ENCODE assay signal across 8 mouse cellular contexts in genomic region chr4:55480322-55480767, GRCm38 (mm10). TPM values are rescaled to one million over a fixed set of nuclear protein-coding genes. Genes with fewer than 3 reads are reported as not detected.
DNase-seq lines count a peak whose midpoint lies in the region; ATAC-seq and TF ChIP-seq lines count a peak whose summit lies in the region.

No protein-coding gene starts in this region.

- H3K27ac ChIP-seq in forebrain, embryonic 14.5 days (ENCODE audit: low read depth, low read length): no peak overlapping the region
- H3K27ac ChIP-seq in liver, embryonic 14.5 days: no peak overlapping the region
- no peak overlapping the region for H3K27ac ChIP-seq in neural tube, embryonic 12.5 days
- no peak overlapping the region for H3K27ac ChIP-seq in stomach, embryonic 16.5 days (ENCODE audit: low read length)

- no peak for TF ChIP-seq EP300 in liver, embryonic 14.5 days (IDR thresholded peaks at IDR 0.05; ENCODE audit: low read depth)

- intact Hi-C loops in heart, postnatal 25 days (cut with DNase I): no loop called here

- WGBS in forebrain, embryonic 14.5 days: 19% methylated on average over 25 of the region's 25 CpGs
- WGBS in liver, embryonic 14.5 days (ENCODE audit: insufficient replicate concordance): 26% methylated on average over 25 of the region's 25 CpGs
- 17% methylated on average over 25 of the region's 25 CpGs for WGBS in neural tube, embryonic 12.5 days
- 14% methylated on average over 25 of the region's 25 CpGs for WGBS in stomach, embryonic 16.5 days

- peak; percentile 85 for ATAC-seq in forebrain, embryonic 14.5 days
- no peak for ATAC-seq in liver, embryonic 14.5 days (ENCODE audit: insufficient read depth)
- ATAC-seq in neural tube, embryonic 12.5 days (ENCODE audit: low FRiP score, low read depth): peak; percentile 78
- ATAC-seq in stomach, embryonic 16.5 days (ENCODE audit: insufficient read depth, low FRiP score): peak; percentile 63; the same call in 1 of the 2 replicates

- H3K4me1 ChIP-seq in forebrain, embryonic 14.5 days (ENCODE audit: control insufficient read depth, insufficient read depth, low read length): no peaks in the 10 kb centered on the region; the same call in 1 of the 2 replicates
- H3K4me1 ChIP-seq in liver, embryonic 14.5 days (replicated peaks; ENCODE audit: control insufficient read depth in 2 of 2, insufficient read depth in 2 of 2, low read length in 1 of 2): no peaks in the 10 kb centered on the region
- peaks cover 5% of the 10 kb centered on the region for H3K4me1 ChIP-seq in neural tube, embryonic 12.5 days
- peaks cover 4% of the 10 kb centered on the region for H3K4me1 ChIP-seq in stomach, embryonic 16.5 days (ENCODE audit: control insufficient read depth, insufficient read depth, low read length)

- H3K4me3 ChIP-seq in forebrain, embryonic 14.5 days (ENCODE audit: low read depth, low read length): peak overlapping the region; percentile 13; the same call in 1 of the 2 replicates
- H3K4me3 ChIP-seq in liver, embryonic 14.5 days (ENCODE audit: insufficient read depth in 1 of 2, low read depth in 2 of 2, low read length in 2 of 2): no peak overlapping the region
- 0 out of 2 replicates have a peak overlapping the region, but pooled peaks have one; percentile 11 for H3K4me3 ChIP-seq in neural tube, embryonic 12.5 days
- H3K4me3 ChIP-seq in stomach, embryonic 16.5 days (replicated peaks; ENCODE audit: low read length): peak overlapping the region; percentile 33

- H3K9ac ChIP-seq in forebrain, embryonic 14.5 days (ENCODE audit: low read length): peak overlapping the region; percentile 50
- no peak overlapping the region for H3K9ac ChIP-seq in liver, embryonic 14.5 days (replicated peaks)
- 0 out of 2 replicates have a peak overlapping the region, but pooled peaks have one; percentile 21 for H3K9ac ChIP-seq in neural tube, embryonic 12.5 days
- peak overlapping the region; percentile 58 for H3K9ac ChIP-seq in stomach, embryonic 16.5 days (ENCODE audit: low read length)

- TF ChIP-seq CTCF in liver, embryonic 14.5 days (IDR thresholded peaks at IDR 0.05; ENCODE audit: low read depth): peak; percentile 96

- no peaks in the 10 kb centered on the region for H3K9me3 ChIP-seq in forebrain, embryonic 14.5 days (replicated peaks; ENCODE audit: control insufficient read depth, low read length)
- H3K9me3 ChIP-seq in liver, embryonic 14.5 days (ENCODE audit: control insufficient read depth, low read length): no peaks in the 10 kb centered on the region
- no peaks in the 10 kb centered on the region for H3K9me3 ChIP-seq in neural tube, embryonic 12.5 days
- no peaks in the 10 kb centered on the region for H3K9me3 ChIP-seq in stomach, embryonic 16.5 days (replicated peaks; ENCODE audit: control insufficient read depth, low read length)

- peak; percentile 81 for DNase-seq in CD4-positive, CD25-positive, alpha-beta regulatory T cell, adult 2 months (ENCODE audit: low read depth, low spot score)
- DNase-seq in cerebellum, adult 11 months: peak; percentile 21
- peak; percentile 70 for DNase-seq in forebrain, embryonic 14.5 days (ENCODE audit: low spot score)
- peak; percentile 13 for DNase-seq in heart, postnatal 25 days (ENCODE audit: low spot score)
- peak; percentile 90 to 92 for DNase-seq in kidney, postnatal 4 days
- DNase-seq in liver, embryonic 14.5 days (ENCODE audit: low read depth in 3 of 3, low spot score in 3 of 3): no peak

- peak overlapping the region; percentile 48 for H3K4me2 ChIP-seq in forebrain, embryonic 14.5 days (ENCODE audit: low read length)
- H3K4me2 ChIP-seq in liver, embryonic 14.5 days (ENCODE audit: low read depth): peak overlapping the region; percentile 29; the same call in 1 of the 2 replicates
- peak overlapping the region; percentile 55 for H3K4me2 ChIP-seq in neural tube, embryonic 12.5 days (replicated peaks)
- peak overlapping the region; percentile 64 for H3K4me2 ChIP-seq in stomach, embryonic 16.5 days (ENCODE audit: low read depth, low read length)

- H3K36me3 ChIP-seq in forebrain, embryonic 14.5 days (ENCODE audit: control insufficient read depth, insufficient read depth, low read length): no peaks in the 10 kb centered on the region
- H3K36me3 ChIP-seq in liver, embryonic 14.5 days (replicated peaks; ENCODE audit: control insufficient read depth, insufficient read depth, low read depth): no peaks in the 10 kb centered on the region
- H3K36me3 ChIP-seq in neural tube, embryonic 12.5 days: no peaks in the 10 kb centered on the region
- H3K36me3 ChIP-seq in stomach, embryonic 16.5 days (ENCODE audit: control insufficient read depth, insufficient read depth, low read length): no peaks in the 10 kb centered on the region

- H3K27me3 ChIP-seq in forebrain, embryonic 14.5 days (replicated peaks; ENCODE audit: control insufficient read depth, insufficient read depth, low read length): no peaks in the 10 kb centered on the region
- H3K27me3 ChIP-seq in liver, embryonic 14.5 days (ENCODE audit: control insufficient read depth, insufficient read depth, low read length): no peaks in the 10 kb centered on the region
- H3K27me3 ChIP-seq in neural tube, embryonic 12.5 days (replicated peaks): no peaks in the 10 kb centered on the region
- no peaks in the 10 kb centered on the region for H3K27me3 ChIP-seq in stomach, embryonic 16.5 days (ENCODE audit: control insufficient read depth, insufficient read depth, low read length)

RNA-seq across cellular contexts. Expression of gene Klf4, which starts 51.9 kb away (rescaled TPM):
- polyA plus RNA-seq in forebrain, embryonic 14.5 days (2014; fragmentation: Nextera tagmentation; extraction: Ambion mirVana): 1.3 and 1.9 TPM in 2 replicates
- 10 to 100 TPM; 28.3 to 39.0 TPM for total RNA-seq in heart, postnatal 25 days (2021)
- polyA plus RNA-seq in liver, embryonic 14.5 days (2012; rRNA removed): 0.53 and 0.96 TPM in 2 replicates
- 0.43 and 0.56 TPM in 2 replicates for polyA plus RNA-seq in liver, embryonic 14.5 days (2014; fragmentation: Nextera tagmentation; extraction: Ambion mirVana)
- 2.3 and 2.6 TPM in 2 replicates for polyA plus RNA-seq in neural tube, embryonic 12.5 days (2016; fragmentation: Nextera tagmentation; extraction: Ambion mirVana)
- 29.4 and 33.8 TPM in 2 replicates for polyA plus RNA-seq in stomach, embryonic 16.5 days (2015; fragmentation: Nextera tagmentation; extraction: Ambion mirVana)

Comparison
In these comparisons a context has a peak if more than half of its experiments do, and no peak if none do; other contexts are left out.
1. DNase-seq: peak in CD4-positive, CD25-positive, alpha-beta regulatory T cell, adult 2 months (single experiment), cerebellum, adult 11 months (single experiment), forebrain, embryonic 14.5 days (single experiment), heart, postnatal 25 days (single experiment) and kidney, postnatal 4 days (2 of 2); none in liver, embryonic 14.5 days (0 of 3).
2. H3K4me3 ChIP-seq: peak in forebrain, embryonic 14.5 days (single experiment), neural tube, embryonic 12.5 days (single experiment) and stomach, embryonic 16.5 days (single experiment); none in liver, embryonic 14.5 days (0 of 2).
3. Peak in every context shown above with its lines, with median percentiles within 50 percentile points of each other: H3K4me2 ChIP-seq.